Mouse (Mus musculus): ENCODE measurements around the gene Lgr4. TPM values are rescaled to one million over a fixed set of nuclear protein-coding genes. Genes with fewer than 3 reads are reported as not detected.

Gene Lgr4
- total RNA-seq, 1 experiment: 68.9 TPM

DNA sequence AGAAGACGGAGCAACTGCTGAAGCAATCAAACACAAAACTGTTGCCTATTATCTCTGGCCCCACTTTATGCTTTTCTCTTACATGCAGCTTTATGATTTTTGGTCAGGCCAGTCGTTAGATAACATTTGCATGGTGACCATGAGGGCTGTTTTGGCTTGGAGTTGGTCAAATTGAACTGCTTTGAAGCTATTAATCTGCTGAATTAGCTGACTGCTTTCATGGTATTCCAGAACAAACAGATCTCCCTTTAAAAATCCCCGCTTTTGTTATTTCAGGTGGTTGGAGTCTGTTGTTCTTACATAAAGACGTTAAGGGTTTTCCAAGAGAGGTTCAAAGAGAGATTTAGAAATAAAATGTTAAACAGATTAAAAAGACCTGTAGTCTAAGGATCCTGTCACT is 141.0 kb downstream of the Lgr4 start:
- in situ Hi-C loops (cut with MboI; ENCODE audit: low sequenced_read_pairs in 2 of 2, unreplicated experiment in 2 of 2): no loop called here
- H3K4me3 ChIP-seq (ENCODE audit: insufficient read depth in 1 of 2, low read depth in 1 of 2, low read length in 2 of 2, poor library complexity in 1 of 2, severe bottlenecking in 1 of 2): no peak overlapping the region
- H3K36me3 ChIP-seq (ENCODE audit: control insufficient read depth, insufficient read depth, low read length, poor library complexity, severe bottlenecking): no peaks in the 10 kb centered on the region
- no peak for DNase-seq (ENCODE audit: low read depth, low spot score)
- H3K27ac ChIP-seq (ENCODE audit: insufficient read depth, low read depth, low read length, poor library complexity, severe bottlenecking): no peak overlapping the region
- no peaks in the 10 kb centered on the region for H3K4me1 ChIP-seq (ENCODE audit: control insufficient read depth in 2 of 2, insufficient read depth in 2 of 2, low read length in 2 of 2, poor library complexity in 1 of 2)
- H3K9ac ChIP-seq (ENCODE audit: insufficient read depth, low read depth, low read length, poor library complexity, severe bottlenecking): no peak overlapping the region
- TF ChIP-seq HCFC1 (IDR thresholded peaks at IDR 0.05; ENCODE audit: borderline replicate concordance, insufficient read depth, low read length): no peak
- TF ChIP-seq CHD2 (IDR thresholded peaks at IDR 0.05; ENCODE audit: low read depth, low read length): no peak
- TF ChIP-seq ZNF384 (IDR thresholded peaks at IDR 0.05; ENCODE audit: low read depth, low read length): no peak
- no peak for TF ChIP-seq ZC3H11A (IDR thresholded peaks at IDR 0.05; ENCODE audit: borderline replicate concordance, low read depth, low read length)
- no peak for TF ChIP-seq MAFK (IDR thresholded peaks at IDR 0.05; ENCODE audit: insufficient read depth, low read depth, low read length)
- no peaks in the 10 kb centered on the region for H3K9me3 ChIP-seq (ENCODE audit: control insufficient read depth, insufficient read depth, low read depth, low read length)

GRCm38 (mm10) chr2:110063131-110063530 is 145.7 kb downstream of the Lgr4 start:
- TF ChIP-seq ZNF384 (IDR thresholded peaks at IDR 0.05; ENCODE audit: low read depth, low read length) (no peak), MAFK (IDR thresholded peaks at IDR 0.05; ENCODE audit: insufficient read depth, low read depth, low read length) (no peak), HCFC1 (IDR thresholded peaks at IDR 0.05; ENCODE audit: borderline replicate concordance, insufficient read depth, low read length) (no peak), ZC3H11A (IDR thresholded peaks at IDR 0.05; ENCODE audit: borderline replicate concordance, low read depth, low read length) (no peak), CHD2 (IDR thresholded peaks at IDR 0.05; ENCODE audit: low read depth, low read length) (no peak)
- Histone ChIP-seq H3K4me3 (ENCODE audit: insufficient read depth in 1 of 2, low read depth in 1 of 2, low read length in 2 of 2, poor library complexity in 1 of 2, severe bottlenecking in 1 of 2) (no peak overlapping the region), H3K9ac (ENCODE audit: insufficient read depth, low read depth, low read length, poor library complexity, severe bottlenecking) (no peak overlapping the region), H3K27ac (ENCODE audit: insufficient read depth, low read depth, low read length, poor library complexity, severe bottlenecking) (no peak overlapping the region), H3K4me1 (ENCODE audit: control insufficient read depth in 2 of 2, insufficient read depth in 2 of 2, low read length in 2 of 2, poor library complexity in 1 of 2) (no peaks in the 10 kb centered on the region), H3K9me3 (ENCODE audit: control insufficient read depth, insufficient read depth, low read depth, low read length) (no peaks in the 10 kb centered on the region), H3K36me3 (ENCODE audit: control insufficient read depth, insufficient read depth, low read length, poor library complexity, severe bottlenecking) (no peaks in the 10 kb centered on the region)
- in situ Hi-C loops (cut with MboI; ENCODE audit: low sequenced_read_pairs in 2 of 2, unreplicated experiment in 2 of 2): no loop called here
- DNase-seq (ENCODE audit: low read depth, low spot score): no peak

Other genes starting within 250 kb of the Lgr4 start
- gene Bdnf, start 242.9 kb upstream of the Lgr4 start, total RNA-seq (2012; rRNA removed): 3.6 and 5.4 TPM in 2 replicates
- gene Lin7c, start 26.8 kb upstream of the Lgr4 start, total RNA-seq (2012; rRNA removed): 64.7 and 71.8 TPM in 2 replicates
- gene Ccdc34, start 100.2 kb downstream of the Lgr4 start, total RNA-seq (2012; rRNA removed): 14.5 and 15.4 TPM in 2 replicates